Mouse (Mus musculus) Muller cell, postnatal 12 days (primary cell): Measurements from ENCODE around the gene Olfr1048.
"Not testable (repeated sequence)": the region's sequence is repeated elsewhere in the genome, so short reads cannot be mapped to it uniquely, and the experiment has no call there.

Source experiments
- DNase-seq: peaks from one replicate; pipeline ENCODE4 v3.0.0-alpha.2; 2015; ENCODE audit errors: inconsistent ontology term

Olfr1048 gene

GRCm38 (mm10) chr2:86240189-86240588 lies at the start of gene Olfr1048:
TSS of gene Olfr1048 (minus strand) at chr2:86240289.
- DNase-seq, result no peak

- not testable (repeated sequence) for DNase-seq
Observed at GRCm38 (mm10) chr2:86278988-86279387, 38.9 kb upstream of the Olfr1048 start, which contains the start of gene Olfr1051. TSS of gene Olfr1051 (minus strand) at chr2:86279088.

- not testable (repeated sequence) for DNase-seq
Observed at GRCm38 (mm10) chr2:86258228-86258627, 18.1 kb upstream of the Olfr1048 start, which contains the start of gene Olfr1049. TSS of gene Olfr1049 (minus strand) at chr2:86258328.

GRCm38 (mm10) chr2:86231301-86231700 lies 8.8 kb downstream of the Olfr1048 start, which contains the start of gene Olfr1047:
TSS of gene Olfr1047 (minus strand) at chr2:86231401.
- no peak for DNase-seq

- no peak for DNase-seq
Observed at GRCm38 (mm10) chr2:86219214-86219613, 20.9 kb downstream of the Olfr1048 start, which contains the start of gene Olfr1046. TSS of gene Olfr1046 (minus strand) at chr2:86219314.

GRCm38 (mm10) chr2:86202909-86203308 lies 37.2 kb downstream of the Olfr1048 start, which contains the start of gene Olfr1045:
TSS of gene Olfr1045 (minus strand) at chr2:86203009.
- no peak for DNase-seq

GRCm38 (mm10) chr2:86195863-86196262 lies 44.2 kb downstream of the Olfr1048 start:
- DNase-seq, result no peak

GRCm38 (mm10) chr2:86185583-86185982 lies 54.5 kb downstream of the Olfr1048 start, which contains the start of gene Olfr52:
TSS of gene Olfr52 (minus strand) at chr2:86185683.
- DNase-seq, result no peak
